Mouse (Mus musculus): ENCODE measurements around the gene Stk35. TPM values are rescaled to one million over a fixed set of nuclear protein-coding genes. Genes with fewer than 3 reads are reported as not detected.

Stk35 gene
- total RNA-seq (2021), result 1 to 10 TPM; 6.7 to 7.5 TPM
- long read RNA-seq, experiment 1, partial matches to known transcripts, result 0 of 1 reads
- long read RNA-seq, experiment 1, other reads (novel, unspliced or antisense), result 1 of 1 reads
- long read RNA-seq, experiment 2, full-length matches to known transcripts, result 1 of 1 reads
- long read RNA-seq, experiment 2, partial matches to known transcripts, result 0 of 1 reads
- long read RNA-seq, experiment 2, other reads (novel, unspliced or antisense), result 0 of 1 reads

- DNase-seq, result peak; percentile 80
Observed at GRCm38 (mm10) chr2:129800271-129800903, at the start of gene Stk35. Gene Stk35, plus strand, starts transcription at chr2:129800517.

- DNase-seq, result no peak
Observed at GRCm38 (mm10) chr2:129782046-129782445, 18.3 kb upstream of the Stk35 start.

DNA sequence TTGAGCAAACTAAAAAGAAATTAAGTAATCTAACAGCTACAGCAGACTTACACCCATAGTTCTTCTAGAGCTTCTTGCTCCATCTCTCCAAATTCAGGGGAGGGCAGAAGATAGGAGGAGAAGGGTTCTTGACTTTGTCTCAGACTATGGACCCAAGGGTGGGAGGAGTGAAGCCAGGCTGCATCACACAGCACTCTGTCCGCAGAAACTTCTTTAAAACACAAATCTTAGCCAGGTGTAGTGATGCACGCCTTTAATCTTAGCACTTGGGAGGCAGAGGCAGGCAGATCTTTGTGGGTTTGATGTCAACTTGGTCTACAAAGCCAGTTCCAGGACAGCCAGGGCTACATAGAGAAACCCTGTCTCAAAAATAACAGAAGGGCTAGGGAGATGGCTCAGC lies 3.8 kb upstream of the Stk35 start:
- no peak for DNase-seq

GRCm38 (mm10) chr2:129797709-129798108 lies 2.6 kb upstream of the Stk35 start:
- no peak for DNase-seq

DNA sequence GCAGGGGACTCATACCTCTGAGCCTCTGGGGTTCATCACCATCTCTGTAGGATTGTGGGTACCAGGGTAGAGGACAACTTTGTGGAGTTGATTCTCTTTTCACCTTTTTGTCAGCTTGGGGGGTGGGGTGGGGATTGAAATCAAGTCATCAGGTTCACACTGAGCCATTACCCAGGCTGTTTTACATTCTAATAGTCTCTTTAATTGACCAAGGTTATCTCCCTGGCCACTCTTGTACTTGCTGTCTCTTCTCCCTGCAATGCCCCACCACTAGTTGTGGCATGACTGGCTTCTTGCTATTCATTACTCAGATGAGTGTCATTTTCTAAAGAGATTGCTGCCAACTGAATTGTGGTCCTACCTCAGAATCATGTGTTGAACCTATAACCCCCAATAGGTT lies 1.9 kb upstream of the Stk35 start:
- no peak for DNase-seq

GRCm38 (mm10) chr2:129800904-129801230 lies 550 bp downstream of the Stk35 start:
- DNase-seq, result no peak

GRCm38 (mm10) chr2:129801231-129802029 lies 1.1 kb downstream of the Stk35 start:
- DNase-seq, result peak; percentile 94

GRCm38 (mm10) chr2:129805486-129805885 lies 5.2 kb downstream of the Stk35 start:
- DNase-seq, result no peak

GRCm38 (mm10) chr2:129806486-129806885 lies 6.2 kb downstream of the Stk35 start:
- no peak for DNase-seq

DNA sequence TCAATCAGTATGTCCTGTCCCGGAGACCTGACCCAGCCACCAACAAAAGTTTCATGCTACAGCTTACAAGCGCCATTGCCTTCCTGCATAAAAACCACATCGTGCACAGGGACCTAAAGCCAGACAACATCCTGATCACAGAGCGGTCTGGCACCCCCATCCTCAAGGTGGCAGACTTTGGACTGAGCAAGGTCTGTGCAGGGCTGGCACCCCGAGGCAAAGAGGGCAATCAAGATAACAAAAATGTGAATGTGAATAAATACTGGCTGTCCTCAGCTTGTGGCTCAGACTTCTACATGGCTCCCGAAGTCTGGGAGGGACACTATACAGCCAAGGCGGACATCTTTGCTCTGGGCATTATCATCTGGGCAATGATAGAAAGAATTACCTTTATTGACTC lies 10.2 kb downstream of the Stk35 start:
- DNase-seq, result no peak

DNA sequence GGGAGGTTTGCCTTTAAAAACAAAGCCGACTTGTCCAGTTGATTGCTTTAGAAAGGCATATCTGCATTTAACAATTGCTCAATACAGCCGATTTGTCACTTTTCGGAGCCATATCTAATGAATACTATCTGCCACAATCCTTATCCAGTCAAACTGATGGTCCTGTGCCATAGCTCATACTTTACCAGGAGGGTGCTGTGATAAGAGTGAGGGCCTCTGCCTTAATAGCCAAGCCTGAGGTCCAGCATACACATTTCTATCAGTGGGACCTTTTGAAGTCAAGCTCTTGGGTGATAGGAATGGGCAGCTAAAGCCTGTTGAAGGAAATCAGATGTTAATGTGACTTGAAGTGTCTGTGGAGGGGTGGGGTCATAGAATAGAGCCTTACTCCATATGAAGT lies 13.7 kb downstream of the Stk35 start:
- DNase-seq, result no peak

DNA sequence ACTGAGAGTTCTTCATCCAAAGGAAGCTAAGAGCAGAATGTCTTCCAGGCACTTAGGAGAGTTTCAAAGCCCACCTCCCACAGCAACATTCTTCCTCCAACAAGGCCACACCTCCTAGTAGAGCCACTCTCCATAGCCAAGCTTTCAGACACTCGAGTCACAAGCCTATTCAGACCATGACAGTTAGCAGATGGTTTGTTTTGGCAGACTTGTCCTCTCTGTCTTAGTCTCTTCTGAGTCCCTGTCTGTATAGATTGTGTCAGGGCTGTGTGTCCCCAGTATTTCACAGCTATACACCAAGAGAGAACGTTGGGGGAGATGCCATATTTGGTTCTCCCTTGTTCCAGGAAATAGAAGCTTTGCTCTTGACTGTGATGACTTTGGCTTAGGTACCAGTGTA lies 14.8 kb downstream of the Stk35 start:
- DNase-seq, result no peak

DNA sequence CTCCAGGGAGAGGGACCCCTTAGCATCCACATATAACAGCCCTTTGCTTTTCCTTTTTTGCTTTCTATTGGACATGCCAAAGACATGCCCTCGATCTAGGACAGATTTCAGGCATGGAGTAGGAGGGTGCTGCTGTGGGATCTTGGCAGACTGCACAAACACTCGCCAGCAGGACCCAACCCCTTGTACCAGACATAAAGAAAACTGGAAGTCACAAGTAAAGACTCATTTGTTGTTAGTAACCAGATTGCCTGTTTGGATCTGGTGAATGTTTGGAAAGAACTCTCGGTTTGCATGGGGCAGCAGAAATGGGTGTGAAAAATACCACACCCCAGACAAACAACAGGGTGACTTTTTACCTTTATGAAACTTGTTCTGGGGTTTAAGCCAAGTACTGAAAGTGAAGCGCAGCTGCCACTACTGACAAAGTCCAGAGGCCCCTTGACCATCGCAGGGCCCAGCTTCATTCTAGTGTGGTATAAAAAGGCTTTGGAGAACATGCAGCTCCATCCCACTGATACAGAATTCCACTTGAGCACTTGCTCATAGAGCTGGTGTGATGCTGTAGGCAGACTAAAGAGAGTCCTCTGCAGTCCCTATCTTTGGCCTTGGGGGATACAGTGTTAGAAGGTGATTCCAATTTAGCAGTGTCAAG lies 17.4 kb downstream of the Stk35 start:
- DNase-seq, result no peak

GRCm38 (mm10) chr2:129818868-129819267 lies 18.6 kb downstream of the Stk35 start:
- DNase-seq, result no peak

DNA sequence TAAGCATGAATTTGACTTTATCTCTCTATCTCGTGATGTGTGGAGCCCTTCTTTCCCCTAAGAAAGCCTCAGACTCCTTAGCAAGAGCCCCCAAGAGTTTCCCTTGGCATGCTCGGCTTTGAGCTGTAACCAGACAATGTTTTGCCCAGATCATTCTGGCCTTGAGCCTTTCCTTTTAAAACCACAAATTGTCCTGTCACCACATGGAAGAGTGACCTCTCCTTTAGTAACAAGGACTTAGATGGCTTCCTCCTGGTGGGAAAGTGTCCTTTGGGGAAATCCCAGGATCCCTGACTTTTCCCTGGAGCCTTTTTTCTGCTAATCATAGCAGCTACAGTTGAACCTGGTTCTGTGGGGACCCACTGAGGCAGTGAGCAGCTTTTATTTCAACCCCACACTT lies 19.2 kb downstream of the Stk35 start:
- no peak for DNase-seq

DNA sequence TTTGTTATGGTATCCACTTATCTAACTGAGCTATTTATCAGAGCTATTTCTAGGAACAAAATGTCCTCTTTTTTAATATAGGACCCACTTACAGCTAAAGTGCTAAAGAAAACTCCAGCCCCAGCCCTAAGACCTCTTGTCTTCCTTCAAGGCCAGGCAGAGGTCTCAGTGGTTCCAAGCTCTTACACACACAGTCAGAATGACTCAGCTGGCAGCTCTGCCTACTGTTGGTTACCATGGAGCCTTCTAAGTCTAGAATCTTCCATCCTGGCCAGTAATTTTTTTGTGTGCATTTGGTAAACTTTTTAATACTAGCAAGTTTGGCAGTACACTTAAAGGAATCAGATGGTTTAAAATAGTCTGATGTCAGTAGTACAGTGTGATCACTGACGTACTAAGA lies 19.6 kb downstream of the Stk35 start:
- DNase-seq, result no peak

GRCm38 (mm10) chr2:129821021-129821420 lies 20.7 kb downstream of the Stk35 start:
- DNase-seq, result no peak

- DNase-seq, result no peak
Observed at GRCm38 (mm10) chr2:129821568-129821967, 21.3 kb downstream of the Stk35 start.

DNA sequence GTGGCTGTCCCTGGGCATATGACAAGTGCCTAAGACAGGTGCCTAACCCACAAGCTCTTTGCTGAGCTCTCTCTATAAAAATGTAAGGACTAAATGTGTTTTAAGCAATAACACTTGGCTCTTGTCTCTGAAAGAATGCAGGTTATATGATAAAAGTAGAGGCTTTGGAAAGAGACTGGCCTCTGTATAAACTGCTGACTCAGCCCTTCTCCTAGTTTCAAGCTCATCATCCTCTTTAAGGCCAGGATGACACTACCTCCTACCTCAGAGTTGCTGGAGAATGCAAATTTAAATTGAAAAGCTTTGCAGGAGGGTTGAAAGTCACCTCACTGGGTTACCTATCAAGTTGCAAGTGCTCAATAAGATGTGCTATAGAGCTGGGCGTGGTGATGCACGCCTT lies 23.0 kb downstream of the Stk35 start:
- DNase-seq, result no peak

DNA sequence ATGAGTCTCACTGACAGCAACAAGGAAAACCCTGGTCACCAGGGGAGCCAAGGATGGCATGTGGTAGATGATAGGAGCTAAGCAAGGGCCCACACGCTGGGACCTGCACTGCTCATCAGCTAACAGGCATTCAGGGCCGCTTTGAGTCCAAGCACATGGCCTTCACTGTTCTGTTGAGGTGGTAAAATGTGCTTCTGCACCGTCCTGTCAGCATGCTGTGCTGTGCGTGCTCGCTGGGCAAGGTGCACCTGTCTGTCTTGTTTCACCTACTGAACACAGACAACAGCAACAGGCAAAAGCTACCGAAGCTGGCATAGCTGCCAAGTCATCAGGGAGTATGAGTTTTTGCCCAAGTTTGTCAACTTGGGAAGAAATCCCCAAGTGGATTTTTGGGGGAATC lies 23.9 kb downstream of the Stk35 start:
- DNase-seq, result no peak

- DNase-seq, result no peak
Observed at GRCm38 (mm10) chr2:129826141-129826540, 25.8 kb downstream of the Stk35 start.

GRCm38 (mm10) chr2:129832993-129833392 lies 32.7 kb downstream of the Stk35 start:
- DNase-seq, result no peak

GRCm38 (mm10) chr2:129834221-129834620 lies 33.9 kb downstream of the Stk35 start:
- DNase-seq, result no peak
